Mouse (Mus musculus): ENCODE data around the gene Itga2.

GRCm38 (mm10) chr13:114909514-114909913, 22.4 kb downstream of the Itga2 start:
- TF ChIP-seq POLR2A (IDR thresholded peaks at IDR 0.05; ENCODE audit: borderline replicate concordance, extremely low read depth, insufficient read depth, insufficient read length, poor library complexity, severe bottlenecking) (no peak), CTCF (IDR thresholded peaks at IDR 0.05; ENCODE audit: borderline replicate concordance, extremely low read depth, insufficient read depth, insufficient read length) (no peak)

Data from brain, embryonic 14.5 days (tissue).